Mouse (Mus musculus): Measurements from ENCODE around the gene Reep6.

DNA sequence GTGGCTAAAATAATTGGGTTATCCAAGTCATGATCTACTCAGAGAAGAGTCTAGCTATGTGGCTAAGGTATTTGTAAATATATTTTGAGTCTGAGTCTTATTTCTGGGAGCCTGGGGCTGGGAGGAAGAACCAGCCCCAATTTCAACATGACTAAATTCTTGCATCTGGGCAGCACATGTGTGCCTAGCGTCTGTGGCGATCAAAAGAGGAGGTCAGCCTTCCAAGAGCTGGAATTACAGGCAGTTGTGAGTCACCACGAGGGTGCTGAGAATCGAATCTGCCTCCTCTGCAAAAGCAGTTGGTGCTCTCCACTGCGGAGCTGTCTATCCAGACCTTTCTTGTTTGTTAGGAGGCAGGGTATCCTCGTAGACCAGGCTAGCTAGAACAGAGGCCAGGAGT, 36.0 kb downstream of the Reep6 start:
- TF ChIP-seq CTCF (IDR thresholded peaks at IDR 0.05; ENCODE audit: low read depth) (no peak), EP300 (optimal IDR thresholded peaks at IDR 0.05) (no peak)

Data from stomach, postnatal 0 days (tissue).